Mouse (Mus musculus): Measurements from ENCODE around the gene Ubp1. TPM values are rescaled to one million over a fixed set of nuclear protein-coding genes. Genes with fewer than 3 reads are reported as not detected.

Ubp1 gene
- polyA plus RNA-seq, 1 experiment, result 58.2 TPM

DNA sequence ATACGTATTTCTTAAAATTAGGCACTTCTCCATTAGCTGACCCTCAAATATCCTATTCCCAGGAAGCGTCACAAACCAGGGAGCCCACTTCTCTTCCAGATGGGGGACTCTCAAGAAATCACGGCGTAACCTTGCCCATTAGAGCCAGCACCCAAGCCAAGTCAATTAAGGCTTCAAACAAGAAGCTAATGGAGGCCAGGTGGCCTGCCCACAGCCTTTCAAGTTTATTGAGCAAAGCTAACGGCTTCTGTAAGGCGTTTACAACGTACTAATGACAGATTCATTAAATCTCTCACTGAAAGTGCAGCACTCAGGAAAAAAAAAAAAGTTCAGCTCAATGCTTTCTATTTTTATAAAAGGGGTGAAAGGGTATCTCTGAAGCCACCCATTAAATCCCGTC is 95.1 kb downstream of the Ubp1 start:
- Histone ChIP-seq H3K4me1 (ENCODE audit: control insufficient read depth, insufficient read depth, low read length) (peaks cover 13% of the 10 kb centered on the region), H3K36me3 (ENCODE audit: control insufficient read depth, insufficient read depth, low read length) (no peaks in the 10 kb centered on the region), H3K27me3 (ENCODE audit: control insufficient read depth, insufficient read depth, low read length) (no peaks in the 10 kb centered on the region), H3K27ac (ENCODE audit: control insufficient read depth, insufficient read depth, low read depth, low read length) (no peak overlapping the region), H3K4me3 (ENCODE audit: control insufficient read depth, low read depth, low read length) (peak overlapping the region; percentile 77; the same call in 1 of the 2 replicates)
- TF ChIP-seq POLR2A (IDR thresholded peaks at IDR 0.05; ENCODE audit: control insufficient read depth, low read depth, low read length) (no peak), CTCF (IDR thresholded peaks at IDR 0.05; ENCODE audit: control insufficient read depth, insufficient read depth, insufficient replicate concordance, low read depth, low read length) (no peak)

DNA sequence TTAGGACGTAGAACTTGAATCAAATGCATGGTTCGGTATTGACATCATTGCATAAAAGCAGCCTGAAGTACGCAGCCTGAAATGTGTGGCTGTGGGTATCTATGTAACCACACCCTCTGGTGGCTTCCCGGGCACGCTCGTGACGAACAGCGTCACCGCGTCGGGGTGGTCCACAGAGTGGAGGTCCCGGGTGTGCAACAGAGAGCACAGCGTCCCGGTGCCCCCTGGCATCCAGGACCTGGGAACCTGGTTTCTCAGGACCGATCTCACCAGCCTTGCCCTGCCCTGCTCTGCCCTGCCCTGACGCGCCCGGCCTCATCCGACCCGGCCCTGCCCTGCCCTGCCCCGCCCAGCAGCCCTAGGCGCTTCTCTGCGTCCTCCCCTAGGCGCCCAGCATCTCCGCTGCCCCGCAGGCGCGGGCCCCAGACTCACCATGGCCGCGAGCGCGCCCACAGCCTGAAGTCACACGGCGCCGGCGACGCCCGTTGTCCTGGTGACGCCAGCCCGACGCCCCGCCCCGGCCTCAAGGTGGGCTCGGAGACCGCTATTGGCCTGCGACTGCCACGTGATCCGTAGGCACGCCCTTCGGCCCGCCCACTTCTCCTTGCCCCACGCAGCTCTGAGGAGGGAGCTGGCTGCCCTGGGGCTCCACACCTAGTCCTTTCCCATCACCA is 95.7 kb downstream of the Ubp1 start:
- H3K4me1 ChIP-seq (ENCODE audit: control insufficient read depth, insufficient read depth, low read length), result peaks cover 13% of the 10 kb centered on the region
- TF ChIP-seq POLR2A (IDR thresholded peaks at IDR 0.05; ENCODE audit: control insufficient read depth, low read depth, low read length) (peak; percentile 14; the same call in 1 of the 2 replicates), CTCF (IDR thresholded peaks at IDR 0.05; ENCODE audit: control insufficient read depth, insufficient read depth, insufficient replicate concordance, low read depth, low read length) (no peak)
- no peak overlapping the region for H3K27ac ChIP-seq (ENCODE audit: control insufficient read depth, insufficient read depth, low read depth, low read length)
- no peaks in the 10 kb centered on the region for H3K36me3 ChIP-seq (ENCODE audit: control insufficient read depth, insufficient read depth, low read length)
- H3K27me3 ChIP-seq (ENCODE audit: control insufficient read depth, insufficient read depth, low read length), result no peaks in the 10 kb centered on the region
- peak overlapping the region; percentile 77 for H3K4me3 ChIP-seq (ENCODE audit: control insufficient read depth, low read depth, low read length)

Other genes starting within 250 kb of the Ubp1 start
- 18.4 and 21.6 TPM in 2 replicates for gene Pdcd6ip, start 222.7 kb upstream of the Ubp1 start, polyA plus RNA-seq (2012; rRNA removed)
- 5.8 and 5.9 TPM in 2 replicates for gene Clasp2, start 189.5 kb upstream of the Ubp1 start, polyA plus RNA-seq (2012; rRNA removed)
- gene Fbxl2, start 115.3 kb downstream of the Ubp1 start, polyA plus RNA-seq (2012; rRNA removed), result 2.6 TPM in 2 replicates
- gene Susd5, start 126.2 kb downstream of the Ubp1 start, polyA plus RNA-seq (2012; rRNA removed), result 2.1 and 2.3 TPM in 2 replicates

Data from testis, adult 2 months (tissue).